Mouse (Mus musculus) midbrain, embryonic 13.5 days (tissue): ENCODE results near the gene Gm42669. TPM values are rescaled to one million over a fixed set of nuclear protein-coding genes. Genes with fewer than 3 reads are reported as not detected.

Source experiments
- ATAC-seq: fragments of 200-750 bp; cut with Nextera tagmentation; 2 replicates; pipeline ENCODE4 v1.8.0; 2017; ENCODE audit warnings: mild to moderate bottlenecking, moderate TSS enrichment, moderate library complexity
- H3K27ac ChIP-seq: fragments of 300-500 bp; sonication (generic); 2 replicates; pipeline ENCODE4 v1.5.1; 2015; ENCODE audit warnings: inconsistent platforms, mild to moderate bottlenecking, moderate library complexity
- H3K27me3 ChIP-seq: fragments of 300-500 bp; sonication (generic); 2 replicates; pipeline ENCODE4 v1.6.1; 2015; ENCODE audit warnings: mild to moderate bottlenecking, inconsistent platforms
- H3K36me3 ChIP-seq: fragments of 300-500 bp; sonication (generic); 2 replicates; pipeline ENCODE4 v1.6.1; 2015; ENCODE audit warnings: mild to moderate bottlenecking, inconsistent platforms
- H3K4me1 ChIP-seq: fragments of 300-500 bp; sonication (generic); replicated peaks from 2 replicates; pipeline ENCODE4 v1.6.1; 2015; ENCODE audit warnings: inconsistent platforms
- H3K4me2 ChIP-seq: fragments of 300-500 bp; sonication (generic); replicated peaks from 2 replicates; pipeline ENCODE4 v1.6.1; 2015; ENCODE audit warnings: moderate library complexity, mild to moderate bottlenecking, inconsistent platforms
- H3K4me3 ChIP-seq: fragments of 300-500 bp; sonication (generic); replicated peaks from 2 replicates; pipeline ENCODE4 v1.5.1; 2015; ENCODE audit warnings: mild to moderate bottlenecking, inconsistent platforms
- H3K9ac ChIP-seq: fragments of 300-500 bp; sonication (generic); replicated peaks from 2 replicates; pipeline ENCODE4 v1.6.1; 2015; ENCODE audit warnings: mild to moderate bottlenecking, inconsistent platforms
- H3K9me3 ChIP-seq: fragments of 300-500 bp; sonication (generic); 2 replicates; pipeline ENCODE4 v1.6.1; 2016; ENCODE audit warnings: mild to moderate bottlenecking, inconsistent platforms
- WGBS: fragments of 180-500 bp; shearing (Covaris S2); methylation state at CpG from one replicate; pipeline ENCODE4 v1.1.7; 2015; 5-methylcytosine and 5-hydroxymethylcytosine counted together
- polyA plus RNA-seq: library from polyadenylated mRNA; unstranded; fragments of >200 nt; fragmentation: Nextera tagmentation; extraction: Ambion mirVana; gene quantifications from 2 replicates; pipeline ENCODE4 v1.2.1, GENCODE M21; 2015

Gene Gm42669
- polyA plus RNA-seq, 1 experiment from 2014 or later: 0.30 TPM

- no peak for ATAC-seq
- no peak overlapping the region for H3K27ac ChIP-seq
Measured at GRCm38 (mm10) chr5:107598380-107598779, 91.0 kb downstream of the Gm42669 start.

GRCm38 (mm10) chr5:107611224-107611623 is 103.8 kb downstream of the Gm42669 start:
- Histone ChIP-seq H3K4me3 (no peak overlapping the region), H3K9ac (no peak overlapping the region), H3K27ac (no peak overlapping the region), H3K4me1 (no peaks in the 10 kb centered on the region), H3K9me3 (no peaks in the 10 kb centered on the region), H3K36me3 (peaks cover 33% of the 10 kb centered on the region), H3K4me2 (no peak overlapping the region), H3K27me3 (no peaks in the 10 kb centered on the region)
- 0 out of 2 replicates have a peak, but pooled peaks have one; percentile 53 for ATAC-seq
- WGBS: 1% methylated on average over 2 of the region's 2 CpGs

More at GRCm38 (mm10) chr5:107598380-107598779, 91.0 kb downstream of the Gm42669 start:
- H3K4me1 ChIP-seq: peaks cover 11% of the 10 kb centered on the region
- H3K9me3 ChIP-seq: no peaks in the 10 kb centered on the region
- peak overlapping the region; percentile 82 for H3K9ac ChIP-seq
- peaks cover 16% of the 10 kb centered on the region for H3K36me3 ChIP-seq
- H3K4me2 ChIP-seq: peak overlapping the region; percentile 72
- no peaks in the 10 kb centered on the region for H3K27me3 ChIP-seq
- H3K4me3 ChIP-seq: peak overlapping the region; percentile 65
- WGBS: 28% methylated on average over 4 of the region's 4 CpGs

GRCm38 (mm10) chr5:107617986-107618385 is 110.6 kb downstream of the Gm42669 start:
- H3K4me3 ChIP-seq: no peak overlapping the region
- ATAC-seq: no peak
- peaks cover 44% of the 10 kb centered on the region for H3K36me3 ChIP-seq
- H3K9ac ChIP-seq: no peak overlapping the region
- no peaks in the 10 kb centered on the region for H3K4me1 ChIP-seq
- no peak overlapping the region for H3K27ac ChIP-seq
- H3K9me3 ChIP-seq: no peaks in the 10 kb centered on the region
- H3K4me2 ChIP-seq: no peak overlapping the region
- 88% methylated on average over 6 of the region's 6 CpGs for WGBS
- no peaks in the 10 kb centered on the region for H3K27me3 ChIP-seq

- H3K36me3 ChIP-seq: peaks cover 50% of the 10 kb centered on the region
- ATAC-seq: no peak
Measured at GRCm38 (mm10) chr5:107621327-107621726, 113.9 kb downstream of the Gm42669 start.

More at GRCm38 (mm10) chr5:107621327-107621726, 113.9 kb downstream of the Gm42669 start:
- Histone ChIP-seq H3K4me2 (no peak overlapping the region), H3K4me1 (no peaks in the 10 kb centered on the region), H3K9me3 (no peaks in the 10 kb centered on the region), H3K27me3 (no peaks in the 10 kb centered on the region), H3K27ac (no peak overlapping the region), H3K4me3 (no peak overlapping the region), H3K9ac (no peak overlapping the region)
- WGBS: 94% methylated on average over 3 of the region's 3 CpGs

Other genes starting within 250 kb of the Gm42669 start
- gene Tgfbr3, start 218.0 kb upstream of the Gm42669 start, polyA plus RNA-seq: 3.4 and 3.7 TPM in 2 replicates
- gene Brdt, start 176.5 kb upstream of the Gm42669 start, polyA plus RNA-seq: 1.5 and 1.7 TPM in 2 replicates
- 0.77 and 1.1 TPM in 2 replicates for gene Ephx4, start 104.9 kb upstream of the Gm42669 start, polyA plus RNA-seq
- not detected in 2 replicates for gene Lpcat2b, start 76.1 kb upstream of the Gm42669 start, polyA plus RNA-seq
- gene Btbd8, start 69.6 kb upstream of the Gm42669 start, polyA plus RNA-seq: 14.5 and 17.9 TPM in 2 replicates
- gene 1700028K03Rik, start 27.1 kb downstream of the Gm42669 start, polyA plus RNA-seq: 0.30 and 0.45 TPM in 2 replicates
- gene Rpap2, start 89.8 kb downstream of the Gm42669 start, polyA plus RNA-seq: 21.9 and 23.6 TPM in 2 replicates
- gene Glmn, start 90.3 kb downstream of the Gm42669 start, polyA plus RNA-seq: 32.6 and 42.3 TPM in 2 replicates
- not detected in 2 replicates for gene Gfi1, start 218.4 kb downstream of the Gm42669 start, polyA plus RNA-seq